Mouse (Mus musculus) testis, adult 2 months (tissue): Measurements from ENCODE around the gene D3Ertd254e.

ENCODE experiments used
- CTCF ChIP-seq: fragments of 200-500 bp; IDR thresholded peaks from 2 replicates; pipeline ENCODE4 v1.5.1; 2012; ENCODE audit warnings: low read depth, mild to moderate bottlenecking, inconsistent platforms, low read length, moderate library complexity; ENCODE audit not compliant: control insufficient read depth, insufficient read depth, insufficient replicate concordance
- POLR2A ChIP-seq: fragments of 200-500 bp; IDR thresholded peaks from 2 replicates; pipeline ENCODE4 v1.6.1; 2012; ENCODE audit warnings: low read depth, mild to moderate bottlenecking, inconsistent platforms, low read length, moderate library complexity; ENCODE audit not compliant: control insufficient read depth

- TF ChIP-seq POLR2A (no peak), CTCF (no peak)
These were observed 52.1 kb downstream of the D3Ertd254e start for GRCm38 (mm10) chr3:36202932-36203331.
